Mouse (Mus musculus) lung, postnatal 0 days (tissue): ENCODE data around the gene Zbtb42. TPM values are rescaled to one million over a fixed set of nuclear protein-coding genes. Genes with fewer than 3 reads are reported as not detected.

Experiments used
- ATAC-seq: fragments of 200-750 bp; cut with Nextera tagmentation; 2 replicates; pipeline ENCODE4 v1.8.0; 2017; ENCODE audit warnings: moderate library complexity
- DNase-seq: peaks from one replicate; pipeline ENCODE4 v3.0.0-alpha.2; 2016; ENCODE audit warnings: low spot score
- H3K27ac ChIP-seq: fragments of 300-500 bp; sonication (generic); 2 replicates; pipeline ENCODE4 v1.5.1; 2014; ENCODE audit warnings: antibody characterized with exemption, mild to moderate bottlenecking, low read length, mixed read lengths
- H3K27me3 ChIP-seq: fragments of 300-500 bp; sonication (generic); replicated peaks from 2 replicates; pipeline ENCODE4 v1.6.1; 2014; ENCODE audit warnings: low read length, mixed read lengths; ENCODE audit not compliant: insufficient read depth
- H3K36me3 ChIP-seq: fragments of 300-500 bp; sonication (generic); 2 replicates; pipeline ENCODE4 v1.6.1; 2014; ENCODE audit warnings: low read length, mixed read lengths; ENCODE audit not compliant: insufficient read depth
- H3K4me1 ChIP-seq: fragments of 300-500 bp; sonication (generic); 2 replicates; pipeline ENCODE4 v1.6.1; 2014; ENCODE audit warnings: antibody characterized with exemption, low read depth, low read length, mixed read lengths; ENCODE audit not compliant: insufficient read depth
- H3K4me2 ChIP-seq: fragments of 300-500 bp; sonication (generic); replicated peaks from 2 replicates; pipeline ENCODE4 v1.6.1; 2014; ENCODE audit warnings: low read depth, mild to moderate bottlenecking, low read length, moderate library complexity, mixed read lengths
- H3K4me3 ChIP-seq: fragments of 300-500 bp; sonication (generic); 2 replicates; pipeline ENCODE4 v1.5.1; 2014; ENCODE audit warnings: low read depth, low read length
- H3K9ac ChIP-seq: fragments of 300-500 bp; sonication (generic); replicated peaks from 2 replicates; pipeline ENCODE4 v1.6.1; 2014; ENCODE audit warnings: low read depth, mild to moderate bottlenecking
- H3K9me3 ChIP-seq: fragments of 300-500 bp; sonication (generic); 2 replicates; pipeline ENCODE4 v1.6.1; 2016; ENCODE audit warnings: low read length, mixed read lengths
- CTCF ChIP-seq: IDR thresholded peaks from 2 replicates; pipeline ENCODE4 v1.5.1; 2016; ENCODE audit warnings: antibody characterized with exemption, mild to moderate bottlenecking
- EP300 ChIP-seq: IDR thresholded peaks from 2 replicates; pipeline ENCODE4 v1.6.1; 2016; ENCODE audit warnings: antibody characterized with exemption, mild to moderate bottlenecking, control low read depth
- WGBS: fragments of 180-500 bp; shearing (Covaris S2); extraction: QIAGEN DNeasy Blood & Tissue Kit; methylation state at CpG from one replicate; pipeline ENCODE4 v1.1.7; 2014; 5-methylcytosine and 5-hydroxymethylcytosine counted together
- polyA plus RNA-seq: library from polyadenylated mRNA; unstranded; fragments of >200 nt; fragmentation: Nextera tagmentation; extraction: Ambion mirVana; gene quantifications from 2 replicates; pipeline ENCODE4 v1.2.1, GENCODE M21; 2015

The Zbtb42 gene
- polyA plus RNA-seq, 1 experiment from 2014 or later, result 14.0 TPM

DNA sequence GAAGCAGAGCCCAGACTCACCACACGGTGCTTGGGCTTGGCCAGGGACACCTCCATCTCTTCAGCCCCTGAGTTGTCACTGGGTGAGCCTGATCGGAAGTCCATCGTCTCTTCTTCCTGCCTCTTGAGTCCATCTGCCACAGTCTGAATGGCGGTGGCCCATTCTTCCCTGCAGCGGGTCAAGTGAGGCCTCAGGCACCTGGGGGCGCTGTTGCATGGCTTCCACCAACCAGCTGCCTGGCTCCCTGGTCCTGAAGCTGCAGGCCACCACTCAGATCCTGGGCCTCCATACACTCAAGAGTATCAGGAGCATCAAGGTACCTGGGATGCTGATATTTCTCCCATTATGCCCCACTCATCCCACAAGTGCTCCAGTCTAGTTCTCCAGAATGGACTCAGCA, 19.5 kb upstream of the Zbtb42 start:
- peaks cover 58% of the 10 kb centered on the region for H3K36me3 ChIP-seq
- no peak overlapping the region for H3K4me2 ChIP-seq
- no peaks in the 10 kb centered on the region for H3K27me3 ChIP-seq
- TF ChIP-seq CTCF, result peak; percentile 75
- TF ChIP-seq EP300, result no peak
- H3K4me3 ChIP-seq, result no peak overlapping the region
- no peak overlapping the region for H3K9ac ChIP-seq
- peaks cover 22% of the 10 kb centered on the region; the same call in 1 of the 2 replicates for H3K4me1 ChIP-seq
- 79% methylated on average over 6 of the region's 6 CpGs for WGBS
- no peak overlapping the region for H3K27ac ChIP-seq
- ATAC-seq (no peak), DNase-seq (no peak)
- H3K9me3 ChIP-seq, result no peaks in the 10 kb centered on the region

DNA sequence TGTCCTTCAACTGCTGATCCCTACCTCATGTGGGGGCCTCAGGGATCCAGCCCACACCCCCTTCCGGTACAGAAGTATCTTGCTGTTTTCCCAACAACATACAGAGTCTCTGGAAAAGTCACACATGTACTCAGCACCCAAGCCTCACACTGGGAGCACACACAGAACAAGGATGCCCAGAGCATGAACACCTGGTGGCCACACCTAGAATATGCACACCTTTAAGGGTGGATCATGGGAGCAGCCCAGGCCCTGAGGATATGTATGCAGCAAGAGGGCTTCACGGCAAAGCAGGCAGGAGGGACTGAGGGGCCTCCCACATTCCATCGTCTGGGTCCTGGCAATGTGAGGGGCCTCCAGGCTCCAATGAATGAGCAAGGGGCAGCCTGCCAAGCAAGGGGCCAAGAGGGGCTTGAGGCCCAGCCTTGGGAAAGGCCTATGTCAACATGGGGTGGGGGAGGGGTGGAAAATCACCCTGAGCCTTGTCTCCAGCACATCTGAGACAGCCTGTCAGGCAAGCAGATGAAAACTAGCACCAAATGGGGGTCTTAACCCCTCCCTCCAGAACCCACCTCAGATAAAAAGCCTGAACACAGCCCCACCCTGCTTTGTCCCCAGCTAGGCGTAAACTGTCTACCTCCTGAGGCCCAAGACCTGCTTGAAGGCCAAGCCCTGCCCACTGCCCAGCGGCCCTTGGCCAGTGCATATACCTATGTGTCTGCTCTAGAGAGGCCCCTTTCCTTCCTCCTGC, 17.9 kb upstream of the Zbtb42 start:
- peaks cover 36% of the 10 kb centered on the region; the same call in 1 of the 2 replicates for H3K4me1 ChIP-seq
- peak; percentile 34 for TF ChIP-seq CTCF
- no peak for TF ChIP-seq EP300
- H3K27me3 ChIP-seq, result no peaks in the 10 kb centered on the region
- 15% methylated on average over 5 of the region's 5 CpGs for WGBS
- no peaks in the 10 kb centered on the region for H3K9me3 ChIP-seq
- peaks cover 41% of the 10 kb centered on the region for H3K36me3 ChIP-seq
- H3K27ac ChIP-seq, result peak overlapping the region; percentile 69; the same call in 1 of the 2 replicates
- H3K4me2 ChIP-seq, result 0 out of 2 replicates have a peak overlapping the region, but pooled peaks have one; percentile 9
- DNase-seq, result peak; percentile 90
- H3K4me3 ChIP-seq, result no peak overlapping the region
- H3K9ac ChIP-seq, result no peak overlapping the region
- ATAC-seq, result peak; percentile 72

DNA sequence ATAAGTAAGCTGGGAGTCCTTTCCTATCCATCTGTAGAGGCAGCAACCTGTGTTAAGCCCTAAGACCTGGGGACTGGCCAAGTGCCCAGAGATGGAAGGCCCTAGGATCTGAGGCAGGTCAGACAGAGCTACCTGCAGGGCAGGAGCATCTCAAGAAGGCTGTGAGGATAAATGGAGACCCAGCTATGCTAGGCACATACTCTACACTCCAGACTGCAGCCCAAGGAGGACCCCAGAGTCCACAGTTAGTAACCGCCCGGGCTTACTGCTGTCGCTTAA, 17.4 kb upstream of the Zbtb42 start:
- H3K27me3 ChIP-seq, result no peaks in the 10 kb centered on the region
- H3K36me3 ChIP-seq, result peaks cover 36% of the 10 kb centered on the region; the same call in 1 of the 2 replicates
- DNase-seq (no peak), ATAC-seq (no peak)
- H3K9me3 ChIP-seq, result no peaks in the 10 kb centered on the region
- no peak overlapping the region for H3K4me3 ChIP-seq
- peaks cover 41% of the 10 kb centered on the region; the same call in 1 of the 2 replicates for H3K4me1 ChIP-seq
- H3K27ac ChIP-seq, result peak overlapping the region; percentile 69; the same call in 1 of the 2 replicates
- 30% methylated on average over 3 of the region's 3 CpGs for WGBS
- no peak for TF ChIP-seq EP300
- TF ChIP-seq CTCF, result no peak
- H3K4me2 ChIP-seq, result no peak overlapping the region
- no peak overlapping the region for H3K9ac ChIP-seq

- no peak overlapping the region for H3K4me2 ChIP-seq
- peaks cover 33% of the 10 kb centered on the region for H3K36me3 ChIP-seq
- no peak overlapping the region for H3K9ac ChIP-seq
- 45% methylated on average over 9 of the region's 9 CpGs for WGBS
- DNase-seq (no peak), ATAC-seq (no peak)
- peaks cover 42% of the 10 kb centered on the region; the same call in 1 of the 2 replicates for H3K4me1 ChIP-seq
- no peak for TF ChIP-seq EP300
- no peak for TF ChIP-seq CTCF
- H3K9me3 ChIP-seq, result no peaks in the 10 kb centered on the region
- H3K4me3 ChIP-seq, result no peak overlapping the region
- 0 out of 2 replicates have a peak overlapping the region, but pooled peaks have one; percentile 69 for H3K27ac ChIP-seq
- no peaks in the 10 kb centered on the region for H3K27me3 ChIP-seq
Observed at GRCm38 (mm10) chr12:112661851-112662250, 16.8 kb upstream of the Zbtb42 start.

- DNase-seq, result no peak
- Histone ChIP-seq H3K27me3 (no peaks in the 10 kb centered on the region), H3K27ac (no peak overlapping the region), H3K9ac (no peak overlapping the region), H3K4me2 (no peak overlapping the region), H3K36me3 (peaks cover 19% of the 10 kb centered on the region), H3K4me3 (no peak overlapping the region), H3K9me3 (no peaks in the 10 kb centered on the region), H3K4me1 (peaks cover 53% of the 10 kb centered on the region)
- no peak for ATAC-seq
- TF ChIP-seq CTCF (no peak), EP300 (no peak)
- 68% methylated on average over 11 of the region's 11 CpGs for WGBS
Observed at GRCm38 (mm10) chr12:112663303-112663702, 15.3 kb upstream of the Zbtb42 start.

DNA sequence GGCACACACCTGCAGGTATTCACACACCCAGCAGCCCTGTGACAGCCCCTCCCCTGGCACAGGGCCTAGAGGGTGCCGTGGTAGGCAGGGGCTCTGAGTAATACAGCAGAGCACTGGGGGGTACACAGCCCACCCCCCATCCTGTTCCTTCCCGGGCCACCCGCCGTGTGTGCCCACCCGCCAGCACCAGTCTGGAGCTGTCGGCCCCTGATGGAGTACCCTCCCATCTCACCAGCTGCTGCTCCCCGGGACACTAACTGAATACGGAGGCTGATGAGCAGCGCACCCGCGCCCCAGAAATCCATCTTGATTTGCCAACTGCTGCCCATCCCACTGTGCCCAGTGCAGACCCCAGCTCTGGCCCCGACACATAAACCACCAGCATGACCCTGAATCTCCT, 14.9 kb upstream of the Zbtb42 start:
- no peak for TF ChIP-seq EP300
- TF ChIP-seq CTCF, result no peak
- peaks cover 18% of the 10 kb centered on the region for H3K36me3 ChIP-seq
- DNase-seq (no peak), ATAC-seq (no peak)
- H3K9me3 ChIP-seq, result no peaks in the 10 kb centered on the region
- no peak overlapping the region for H3K4me3 ChIP-seq
- H3K27me3 ChIP-seq, result no peaks in the 10 kb centered on the region
- H3K9ac ChIP-seq, result no peak overlapping the region
- H3K4me1 ChIP-seq, result peaks cover 57% of the 10 kb centered on the region
- WGBS, result 87% methylated on average over 12 of the region's 12 CpGs
- H3K27ac ChIP-seq, result no peak overlapping the region
- no peak overlapping the region for H3K4me2 ChIP-seq
